Mouse (Mus musculus) heart, embryonic 15.5 days (tissue): ENCODE measurements around the gene Fermt3. TPM values are rescaled to one million over a fixed set of nuclear protein-coding genes. Genes with fewer than 3 reads are reported as not detected.

Experiments
- ATAC-seq: fragments of 200-750 bp; cut with Nextera tagmentation; replicated peaks from 2 replicates; pipeline ENCODE4 v1.8.0; 2017; ENCODE audit warnings: low read depth, moderate TSS enrichment; ENCODE audit not compliant: insufficient number of reproducible peaks, insufficient read depth, low FRiP score
- H3K27ac ChIP-seq: fragments of 300-500 bp; sonication (generic); 2 replicates; pipeline ENCODE4 v1.5.1; 2015; ENCODE audit warnings: mild to moderate bottlenecking, inconsistent platforms
- H3K27me3 ChIP-seq: fragments of 300-500 bp; sonication (generic); 2 replicates; pipeline ENCODE4 v1.6.1; 2015; ENCODE audit warnings: inconsistent platforms
- H3K36me3 ChIP-seq: fragments of 300-500 bp; sonication (generic); 2 replicates; pipeline ENCODE4 v1.6.1; 2015; ENCODE audit warnings: mild to moderate bottlenecking, inconsistent platforms
- H3K4me1 ChIP-seq: fragments of 300-500 bp; sonication (generic); replicated peaks from 2 replicates; pipeline ENCODE4 v1.6.1; 2015; ENCODE audit warnings: inconsistent platforms
- H3K4me2 ChIP-seq: fragments of 300-500 bp; sonication (generic); 2 replicates; pipeline ENCODE4 v1.6.1; 2015; ENCODE audit warnings: inconsistent platforms, mild to moderate bottlenecking, moderate library complexity
- H3K4me3 ChIP-seq: fragments of 300-500 bp; sonication (generic); 2 replicates; pipeline ENCODE4 v1.5.1; 2015; ENCODE audit warnings: mild to moderate bottlenecking, inconsistent platforms
- H3K9ac ChIP-seq: fragments of 300-500 bp; sonication (generic); 2 replicates; pipeline ENCODE4 v1.6.1; 2015; ENCODE audit warnings: mild to moderate bottlenecking, inconsistent platforms
- H3K9me3 ChIP-seq: fragments of 300-500 bp; sonication (generic); replicated peaks from 2 replicates; pipeline ENCODE4 v1.6.1; 2016; ENCODE audit warnings: inconsistent platforms
- WGBS: fragments of 180-500 bp; shearing (Covaris S2); methylation state at CpG from one replicate; pipeline ENCODE4 v1.1.7; 2015; ENCODE audit warnings: mixed read lengths; 5-methylcytosine and 5-hydroxymethylcytosine counted together
- polyA plus RNA-seq: library from polyadenylated mRNA; unstranded; fragments of >200 nt; fragmentation: Nextera tagmentation; extraction: Ambion mirVana; gene quantifications from 2 replicates; pipeline ENCODE4 v1.2.1, GENCODE M21; 2015

Gene Fermt3
- polyA plus RNA-seq, 1 experiment from 2014 or later: 6.5 TPM

GRCm38 (mm10) chr19:7034006-7034405, 14.7 kb upstream of the Fermt3 start:
- 81% methylated on average over 5 of the region's 5 CpGs for WGBS
- Histone ChIP-seq H3K4me1 (peaks cover 23% of the 10 kb centered on the region), H3K4me2 (no peak overlapping the region), H3K9ac (no peak overlapping the region), H3K27ac (no peak overlapping the region), H3K27me3 (no peaks in the 10 kb centered on the region), H3K4me3 (no peak overlapping the region), H3K9me3 (no peaks in the 10 kb centered on the region), H3K36me3 (peaks cover 56% of the 10 kb centered on the region)
- ATAC-seq: no peak

GRCm38 (mm10) chr19:7029531-7029930, 10.3 kb upstream of the Fermt3 start:
- Histone ChIP-seq H3K4me2 (no peak overlapping the region), H3K4me1 (no peaks in the 10 kb centered on the region), H3K27ac (no peak overlapping the region), H3K9me3 (no peaks in the 10 kb centered on the region), H3K9ac (no peak overlapping the region), H3K36me3 (peaks cover 91% of the 10 kb centered on the region), H3K27me3 (no peaks in the 10 kb centered on the region), H3K4me3 (no peak overlapping the region)
- 93% methylated on average over 5 of the region's 5 CpGs for WGBS
- ATAC-seq: no peak

GRCm38 (mm10) chr19:7020224-7020641, 964 bp upstream of the Fermt3 start:
- Histone ChIP-seq H3K27ac (peak overlapping the region; percentile 60), H3K4me1 (peaks cover 10% of the 10 kb centered on the region), H3K4me2 (no peak overlapping the region), H3K9ac (no peak overlapping the region), H3K9me3 (no peaks in the 10 kb centered on the region), H3K27me3 (no peaks in the 10 kb centered on the region), H3K36me3 (peaks cover 56% of the 10 kb centered on the region), H3K4me3 (no peak overlapping the region)
- ATAC-seq: peak; percentile 18; the same call in 1 of the 2 replicates
- 42% methylated on average over 3 of the region's 3 CpGs for WGBS

GRCm38 (mm10) chr19:7018546-7018945, 723 bp downstream of the Fermt3 start:
- H3K4me1 ChIP-seq: peaks cover 10% of the 10 kb centered on the region
- peaks cover 40% of the 10 kb centered on the region for H3K36me3 ChIP-seq
- peak overlapping the region; percentile 20 for H3K4me3 ChIP-seq
- H3K27me3 ChIP-seq: no peaks in the 10 kb centered on the region
- H3K9ac ChIP-seq: no peak overlapping the region
- ATAC-seq: no peak
- H3K9me3 ChIP-seq: no peaks in the 10 kb centered on the region
- 80% methylated on average over 11 of the region's 11 CpGs for WGBS
- peak overlapping the region; percentile 60 for H3K27ac ChIP-seq
- H3K4me2 ChIP-seq: peak overlapping the region; percentile 23; the same call in 1 of the 2 replicates

GRCm38 (mm10) chr19:7017541-7018457, 1.5 kb downstream of the Fermt3 start:
- Histone ChIP-seq H3K9me3 (no peaks in the 10 kb centered on the region), H3K27me3 (no peaks in the 10 kb centered on the region), H3K4me2 (peak overlapping the region; percentile 23; the same call in 1 of the 2 replicates), H3K36me3 (peaks cover 33% of the 10 kb centered on the region), H3K9ac (no peak overlapping the region), H3K27ac (peak overlapping the region; percentile 60), H3K4me3 (peak overlapping the region; percentile 20), H3K4me1 (peaks cover 10% of the 10 kb centered on the region)
- 56% methylated on average over 12 of the region's 12 CpGs for WGBS
- no peak for ATAC-seq

GRCm38 (mm10) chr19:7014481-7015135, 4.7 kb downstream of the Fermt3 start:
- Histone ChIP-seq H3K9me3 (no peaks in the 10 kb centered on the region), H3K4me2 (no peak overlapping the region), H3K27me3 (no peaks in the 10 kb centered on the region), H3K36me3 (peaks cover 1% of the 10 kb centered on the region; the same call in 1 of the 2 replicates), H3K9ac (no peak overlapping the region), H3K4me1 (peaks cover 7% of the 10 kb centered on the region), H3K4me3 (no peak overlapping the region), H3K27ac (no peak overlapping the region)
- no peak for ATAC-seq
- 84% methylated on average over 20 of the region's 20 CpGs for whole genome bisulfite sequencing

GRCm38 (mm10) chr19:7013984-7014383, 5.3 kb downstream of the Fermt3 start:
- Histone ChIP-seq H3K4me1 (peaks cover 3% of the 10 kb centered on the region), H3K9me3 (no peaks in the 10 kb centered on the region), H3K4me2 (no peak overlapping the region), H3K36me3 (no peaks in the 10 kb centered on the region), H3K4me3 (no peak overlapping the region), H3K9ac (no peak overlapping the region), H3K27me3 (no peaks in the 10 kb centered on the region), H3K27ac (no peak overlapping the region)
- 89% methylated on average over 9 of the region's 9 CpGs for WGBS
- no peak for ATAC-seq

GRCm38 (mm10) chr19:7012426-7012825, 6.8 kb downstream of the Fermt3 start:
- no peaks in the 10 kb centered on the region for H3K27me3 ChIP-seq
- H3K27ac ChIP-seq: no peak overlapping the region
- WGBS: 84% methylated on average over 4 of the region's 4 CpGs
- ATAC-seq: no peak
- no peaks in the 10 kb centered on the region for H3K4me1 ChIP-seq
- H3K9ac ChIP-seq: no peak overlapping the region
- H3K4me2 ChIP-seq: no peak overlapping the region
- no peaks in the 10 kb centered on the region for H3K9me3 ChIP-seq
- H3K4me3 ChIP-seq: no peak overlapping the region
- H3K36me3 ChIP-seq: no peaks in the 10 kb centered on the region

GRCm38 (mm10) chr19:7006892-7007593, 12.2 kb downstream of the Fermt3 start:
- H3K4me3 ChIP-seq: no peak overlapping the region
- no peak overlapping the region for H3K27ac ChIP-seq
- no peak overlapping the region for H3K9ac ChIP-seq
- WGBS: 79% methylated on average over 9 of the region's 9 CpGs
- H3K4me2 ChIP-seq: no peak overlapping the region
- H3K4me1 ChIP-seq: peaks cover 8% of the 10 kb centered on the region
- no peaks in the 10 kb centered on the region for H3K9me3 ChIP-seq
- no peaks in the 10 kb centered on the region for H3K36me3 ChIP-seq
- no peaks in the 10 kb centered on the region for H3K27me3 ChIP-seq
- ATAC-seq: no peak

- H3K36me3 ChIP-seq: peaks cover 23% of the 10 kb centered on the region
- H3K9me3 ChIP-seq: no peaks in the 10 kb centered on the region
- no peak overlapping the region for H3K4me3 ChIP-seq
- no peak overlapping the region for H3K4me2 ChIP-seq
- no peak overlapping the region for H3K9ac ChIP-seq
- peaks cover 31% of the 10 kb centered on the region for H3K4me1 ChIP-seq
- WGBS: 93% methylated on average over 19 of the region's 19 CpGs
- H3K27me3 ChIP-seq: no peaks in the 10 kb centered on the region
- no peak overlapping the region for H3K27ac ChIP-seq
- ATAC-seq: no peak
Observed at GRCm38 (mm10) chr19:6999360-7000063, 19.8 kb downstream of the Fermt3 start.
